Mouse (Mus musculus): ENCODE data around the gene Haao. TPM values are rescaled to one million over a fixed set of nuclear protein-coding genes. Genes with fewer than 3 reads are reported as not detected.

Gene Haao
- polyA plus RNA-seq, 1 experiment = 213 TPM

GRCm38 (mm10) chr17:83849081-83849675 lies 1.4 kb upstream of the Haao start:
- no peak for DNase-seq
- WGBS = 84% methylated on average over 12 of the region's 12 CpGs

GRCm38 (mm10) chr17:83848482-83848881 lies 719 bp upstream of the Haao start:
- H3K27ac ChIP-seq (ENCODE audit: insufficient read depth, low read depth, low read length) = no peak overlapping the region

More at GRCm38 (mm10) chr17:83849081-83849675, 1.4 kb upstream of the Haao start:
- TF ChIP-seq CTCF (conservative IDR thresholded peaks at IDR 0.05; ENCODE audit: insufficient read depth, insufficient read length, low read depth, low read length) (no peak), POLR2A (IDR thresholded peaks at IDR 0.05; ENCODE audit: low read depth, low read length) (no peak)
- no peak overlapping the region for H3K4me3 ChIP-seq (ENCODE audit: insufficient read depth, low read depth, low read length)
- no peaks in the 10 kb centered on the region for H3K27me3 ChIP-seq (replicated peaks; ENCODE audit: control insufficient read depth, insufficient read depth, low read length)
- H3K36me3 ChIP-seq (ENCODE audit: control insufficient read depth, insufficient read depth, low read length) = no peaks in the 10 kb centered on the region
- H3K27ac ChIP-seq (ENCODE audit: insufficient read depth, low read depth, low read length) = no peak overlapping the region
- peaks cover 3% of the 10 kb centered on the region; the same call in 1 of the 2 replicates for H3K4me1 ChIP-seq (ENCODE audit: control insufficient read depth, insufficient read depth, low read length)

GRCm38 (mm10) chr17:83847100-83847499 lies 663 bp downstream of the Haao start:
- DNase-seq = no peak
- peaks cover 3% of the 10 kb centered on the region; the same call in 1 of the 2 replicates for H3K4me1 ChIP-seq (ENCODE audit: control insufficient read depth, insufficient read depth, low read length)
- no peaks in the 10 kb centered on the region for H3K27me3 ChIP-seq (replicated peaks; ENCODE audit: control insufficient read depth, insufficient read depth, low read length)
- peak overlapping the region; percentile 46; the same call in 1 of the 2 replicates for H3K27ac ChIP-seq (ENCODE audit: insufficient read depth, low read depth, low read length)
- 65% methylated on average over 6 of the region's 6 CpGs for WGBS
- TF ChIP-seq POLR2A (IDR thresholded peaks at IDR 0.05; ENCODE audit: low read depth, low read length) = no peak
- no peak for TF ChIP-seq CTCF (conservative IDR thresholded peaks at IDR 0.05; ENCODE audit: insufficient read depth, insufficient read length, low read depth, low read length)
- H3K36me3 ChIP-seq (ENCODE audit: control insufficient read depth, insufficient read depth, low read length) = no peaks in the 10 kb centered on the region
- no peak overlapping the region for H3K4me3 ChIP-seq (ENCODE audit: insufficient read depth, low read depth, low read length)

More at GRCm38 (mm10) chr17:83848482-83848881, 719 bp upstream of the Haao start:
- H3K4me1 ChIP-seq (ENCODE audit: control insufficient read depth, insufficient read depth, low read length) = peaks cover 3% of the 10 kb centered on the region; the same call in 1 of the 2 replicates
- no peak for DNase-seq
- 51% methylated on average over 4 of the region's 4 CpGs for WGBS
- no peak overlapping the region for H3K4me3 ChIP-seq (ENCODE audit: insufficient read depth, low read depth, low read length)
- no peaks in the 10 kb centered on the region for H3K36me3 ChIP-seq (ENCODE audit: control insufficient read depth, insufficient read depth, low read length)
- H3K27me3 ChIP-seq (replicated peaks; ENCODE audit: control insufficient read depth, insufficient read depth, low read length) = no peaks in the 10 kb centered on the region
- no peak for TF ChIP-seq CTCF (conservative IDR thresholded peaks at IDR 0.05; ENCODE audit: insufficient read depth, insufficient read length, low read depth, low read length)
- TF ChIP-seq POLR2A (IDR thresholded peaks at IDR 0.05; ENCODE audit: low read depth, low read length) = no peak

GRCm38 (mm10) chr17:83846301-83847021 lies 1.3 kb downstream of the Haao start:
- Histone ChIP-seq H3K4me1 (ENCODE audit: control insufficient read depth, insufficient read depth, low read length) (peaks cover 3% of the 10 kb centered on the region; the same call in 1 of the 2 replicates), H3K36me3 (ENCODE audit: control insufficient read depth, insufficient read depth, low read length) (no peaks in the 10 kb centered on the region), H3K4me3 (ENCODE audit: insufficient read depth, low read depth, low read length) (peak overlapping the region; percentile 58), H3K27me3 (replicated peaks; ENCODE audit: control insufficient read depth, insufficient read depth, low read length) (no peaks in the 10 kb centered on the region), H3K27ac (ENCODE audit: insufficient read depth, low read depth, low read length) (peak overlapping the region; percentile 88)
- WGBS = 52% methylated on average over 21 of the region's 21 CpGs
- DNase-seq = peak; percentile 95
- TF ChIP-seq POLR2A (IDR thresholded peaks at IDR 0.05; ENCODE audit: low read depth, low read length) (peak; percentile 28), CTCF (conservative IDR thresholded peaks at IDR 0.05; ENCODE audit: insufficient read depth, insufficient read length, low read depth, low read length) (no peak)

- Histone ChIP-seq H3K36me3 (ENCODE audit: control insufficient read depth, insufficient read depth, low read length) (no peaks in the 10 kb centered on the region), H3K27ac (ENCODE audit: insufficient read depth, low read depth, low read length) (peak overlapping the region; percentile 88), H3K4me3 (ENCODE audit: insufficient read depth, low read depth, low read length) (peak overlapping the region; percentile 58), H3K27me3 (replicated peaks; ENCODE audit: control insufficient read depth, insufficient read depth, low read length) (no peaks in the 10 kb centered on the region), H3K4me1 (ENCODE audit: control insufficient read depth, insufficient read depth, low read length) (peaks cover 3% of the 10 kb centered on the region; the same call in 1 of the 2 replicates)
- 59% methylated on average over 8 of the region's 8 CpGs for WGBS
- peak; percentile 81 for DNase-seq
- no peak for TF ChIP-seq POLR2A (IDR thresholded peaks at IDR 0.05; ENCODE audit: low read depth, low read length)
- TF ChIP-seq CTCF (conservative IDR thresholded peaks at IDR 0.05; ENCODE audit: insufficient read depth, insufficient read length, low read depth, low read length) = no peak
Observed at GRCm38 (mm10) chr17:83845538-83845937, 2.2 kb downstream of the Haao start.

- 65% methylated on average over 7 of the region's 7 CpGs for WGBS
- DNase-seq = no peak
- H3K4me1 ChIP-seq (ENCODE audit: control insufficient read depth, insufficient read depth, low read length) = peaks cover 3% of the 10 kb centered on the region; the same call in 1 of the 2 replicates
- H3K4me3 ChIP-seq (ENCODE audit: insufficient read depth, low read depth, low read length) = no peak overlapping the region
- H3K27me3 ChIP-seq (replicated peaks; ENCODE audit: control insufficient read depth, insufficient read depth, low read length) = no peaks in the 10 kb centered on the region
- H3K27ac ChIP-seq (ENCODE audit: insufficient read depth, low read depth, low read length) = no peak overlapping the region
- no peaks in the 10 kb centered on the region for H3K36me3 ChIP-seq (ENCODE audit: control insufficient read depth, insufficient read depth, low read length)
- TF ChIP-seq CTCF (conservative IDR thresholded peaks at IDR 0.05; ENCODE audit: insufficient read depth, insufficient read length, low read depth, low read length) = no peak
- no peak for TF ChIP-seq POLR2A (IDR thresholded peaks at IDR 0.05; ENCODE audit: low read depth, low read length)
Observed at GRCm38 (mm10) chr17:83843780-83844179, 4.0 kb downstream of the Haao start.

- Histone ChIP-seq H3K36me3 (ENCODE audit: control insufficient read depth, insufficient read depth, low read length) (no peaks in the 10 kb centered on the region), H3K4me1 (ENCODE audit: control insufficient read depth, insufficient read depth, low read length) (peaks cover 3% of the 10 kb centered on the region; the same call in 1 of the 2 replicates), H3K27ac (ENCODE audit: insufficient read depth, low read depth, low read length) (no peak overlapping the region), H3K4me3 (ENCODE audit: insufficient read depth, low read depth, low read length) (no peak overlapping the region), H3K27me3 (replicated peaks; ENCODE audit: control insufficient read depth, insufficient read depth, low read length) (no peaks in the 10 kb centered on the region)
- DNase-seq = no peak
- no peak for TF ChIP-seq CTCF (conservative IDR thresholded peaks at IDR 0.05; ENCODE audit: insufficient read depth, insufficient read length, low read depth, low read length)
- no peak for TF ChIP-seq POLR2A (IDR thresholded peaks at IDR 0.05; ENCODE audit: low read depth, low read length)
- 69% methylated on average over 5 of the region's 5 CpGs for WGBS
Observed at GRCm38 (mm10) chr17:83841011-83841410, 6.8 kb downstream of the Haao start.
